Mouse (Mus musculus) limb, embryonic 12.5 days (tissue): ENCODE results near the gene Arhgef1. TPM values are rescaled to one million over a fixed set of nuclear protein-coding genes. Genes with fewer than 3 reads are reported as not detected.

ENCODE experiments used
- ATAC-seq: fragments of 200-750 bp; cut with Nextera tagmentation; 2 replicates; pipeline ENCODE4 v1.8.0; 2017; ENCODE audit warnings: low read depth, moderate TSS enrichment; ENCODE audit not compliant: insufficient number of reproducible peaks, insufficient read depth, low FRiP score, low TSS enrichment
- H3K27ac ChIP-seq: fragments of 300-500 bp; sonication (generic); 2 replicates; pipeline ENCODE4 v1.5.1; 2016; ENCODE audit warnings: mild to moderate bottlenecking, moderate library complexity
- H3K27me3 ChIP-seq: fragments of 300-500 bp; sonication (generic); 2 replicates; pipeline ENCODE4 v1.6.1; 2016; ENCODE audit warnings: mild to moderate bottlenecking, moderate library complexity
- H3K36me3 ChIP-seq: fragments of 300-500 bp; sonication (generic); 2 replicates; pipeline ENCODE4 v1.6.1; 2016; ENCODE audit warnings: mild to moderate bottlenecking, moderate library complexity
- H3K4me1 ChIP-seq: fragments of 300-500 bp; sonication (generic); replicated peaks from 2 replicates; pipeline ENCODE4 v1.6.1; 2016
- H3K4me2 ChIP-seq: fragments of 300-500 bp; sonication (generic); 2 replicates; pipeline ENCODE4 v1.6.1; 2016; ENCODE audit warnings: mild to moderate bottlenecking, moderate library complexity
- H3K4me3 ChIP-seq: fragments of 300-500 bp; sonication (generic); replicated peaks from 2 replicates; pipeline ENCODE4 v1.5.1; 2016; ENCODE audit warnings: mild to moderate bottlenecking
- H3K9ac ChIP-seq: fragments of 300-500 bp; sonication (generic); replicated peaks from 2 replicates; pipeline ENCODE4 v1.6.1; 2016; ENCODE audit warnings: mild to moderate bottlenecking, moderate library complexity
- H3K9me3 ChIP-seq: fragments of 300-500 bp; sonication (generic); 2 replicates; pipeline ENCODE4 v1.6.1; 2016; ENCODE audit warnings: mild to moderate bottlenecking, moderate library complexity
- WGBS: fragments of 180-500 bp; shearing (Covaris S2); methylation state at CpG from one replicate; pipeline ENCODE4 v1.1.7; 2016; 5-methylcytosine and 5-hydroxymethylcytosine counted together
- microRNA-seq: library from miRNA; unstranded; fragments of <30 nt; microRNA quantifications from one replicate; pipeline ENCODE4, GENCODE M21; 2017
- polyA plus RNA-seq: library from polyadenylated mRNA; unstranded; fragments of >200 nt; fragmentation: Nextera tagmentation; extraction: Ambion mirVana; gene quantifications from 2 replicates; pipeline ENCODE4 v1.2.1, GENCODE M21; 2016

Arhgef1 gene
- polyA plus RNA-seq, 1 experiment from 2014 or later = 126 TPM

GRCm38 (mm10) chr7:24971261-24971971 lies 68.7 kb downstream of the Arhgef1 start:
- peaks cover 10% of the 10 kb centered on the region for H3K4me1 ChIP-seq
- H3K4me2 ChIP-seq = peak overlapping the region; percentile 74
- H3K27me3 ChIP-seq = no peaks in the 10 kb centered on the region
- H3K4me3 ChIP-seq = peak overlapping the region; percentile 66
- no peak overlapping the region for H3K9ac ChIP-seq
- H3K9me3 ChIP-seq = no peaks in the 10 kb centered on the region
- H3K27ac ChIP-seq = no peak overlapping the region
- H3K36me3 ChIP-seq = 0 out of 2 replicates have a peak, but pooled peaks cover 5% of the 10 kb centered on the region
- 10% methylated on average over 18 of the region's 19 CpGs for WGBS
- ATAC-seq = peak; percentile 3

GRCm38 (mm10) chr7:24971972-24972893 lies 69.5 kb downstream of the Arhgef1 start, which contains the start of gene Rabac1:
TSS of gene Rabac1 (minus strand) at chr7:24972754.
- H3K36me3 ChIP-seq = 0 out of 2 replicates have a peak, but pooled peaks cover 5% of the 10 kb centered on the region
- H3K27ac ChIP-seq = peak within 1 kb of the TSS; percentile 62; the same call in 1 of the 2 replicates
- H3K9ac ChIP-seq = peak within 1 kb of the TSS; percentile 69
- H3K4me2 ChIP-seq = peak within 1 kb of the TSS; percentile 74
- WGBS = under 1% methylated on average over 45 of the region's 45 CpGs
- peak within 1 kb of the TSS; percentile 66 for H3K4me3 ChIP-seq
- no peaks in the 10 kb centered on the region for H3K27me3 ChIP-seq
- no peaks in the 10 kb centered on the region for H3K9me3 ChIP-seq
- peak; percentile 91 for ATAC-seq
- H3K4me1 ChIP-seq = peaks cover 10% of the 10 kb centered on the region

GRCm38 (mm10) chr7:24973208-24973607 lies 70.5 kb downstream of the Arhgef1 start:
- 0 out of 2 replicates have a peak, but pooled peaks cover 5% of the 10 kb centered on the region for H3K36me3 ChIP-seq
- 0 out of 2 replicates have a peak, but pooled peaks cover 2% of the 10 kb centered on the region for H3K27me3 ChIP-seq
- no peak overlapping the region for H3K4me2 ChIP-seq
- peaks cover 10% of the 10 kb centered on the region for H3K4me1 ChIP-seq
- 82% methylated on average over 4 of the region's 4 CpGs for WGBS
- no peak overlapping the region for H3K4me3 ChIP-seq
- no peak overlapping the region for H3K9ac ChIP-seq
- ATAC-seq = no peak
- no peak overlapping the region for H3K27ac ChIP-seq
- H3K9me3 ChIP-seq = no peaks in the 10 kb centered on the region

GRCm38 (mm10) chr7:24973902-24974301 lies 71.2 kb downstream of the Arhgef1 start:
- Histone ChIP-seq H3K9me3 (no peaks in the 10 kb centered on the region), H3K9ac (no peak overlapping the region), H3K36me3 (0 out of 2 replicates have a peak, but pooled peaks cover 5% of the 10 kb centered on the region), H3K27me3 (0 out of 2 replicates have a peak, but pooled peaks cover 7% of the 10 kb centered on the region), H3K27ac (no peak overlapping the region), H3K4me2 (no peak overlapping the region), H3K4me3 (no peak overlapping the region), H3K4me1 (peaks cover 10% of the 10 kb centered on the region)
- no peak for ATAC-seq
- 70% methylated on average over 5 of the region's 5 CpGs for WGBS

GRCm38 (mm10) chr7:24974893-24975595 lies 72.3 kb downstream of the Arhgef1 start:
- H3K27ac ChIP-seq = no peak overlapping the region
- peaks cover 7% of the 10 kb centered on the region; the same call in 1 of the 2 replicates for H3K27me3 ChIP-seq
- 36% methylated on average over 9 of the region's 9 CpGs for WGBS
- H3K9ac ChIP-seq = no peak overlapping the region
- 0 out of 2 replicates have a peak, but pooled peaks cover 3% of the 10 kb centered on the region for H3K9me3 ChIP-seq
- H3K4me2 ChIP-seq = no peak overlapping the region
- ATAC-seq = no peak
- H3K4me3 ChIP-seq = no peak overlapping the region
- no peaks in the 10 kb centered on the region for H3K36me3 ChIP-seq
- peaks cover 10% of the 10 kb centered on the region for H3K4me1 ChIP-seq

Small RNA genes lying within 50 kb of the gene (microRNA-seq; reads per million reads assigned to microRNA genes)
- not detected for gene Mir7046

Other genes starting within 250 kb of the Arhgef1 start
- gene Tex101, start 226.2 kb upstream of the Arhgef1 start, polyA plus RNA-seq = not detected in 2 replicates
- gene BC049730, start 193.7 kb upstream of the Arhgef1 start, polyA plus RNA-seq = not detected in 2 replicates
- not detected in 2 replicates for gene Gm4763, start 176.0 kb upstream of the Arhgef1 start, polyA plus RNA-seq
- not detected in 2 replicates for gene Cd177, start 142.6 kb upstream of the Arhgef1 start, polyA plus RNA-seq
- not detected in 2 replicates for gene Ceacam10, start 125.7 kb upstream of the Arhgef1 start, polyA plus RNA-seq
- 14.2 and 22.2 TPM in 2 replicates for gene Gm9844, start 40.7 kb upstream of the Arhgef1 start, polyA plus RNA-seq
- not detected in 2 replicates for gene Lypd4, start 33.0 kb upstream of the Arhgef1 start, polyA plus RNA-seq
- not detected in 2 replicates for gene Dmrtc2, start 32.9 kb upstream of the Arhgef1 start, polyA plus RNA-seq
- gene Rps19, start 18.5 kb upstream of the Arhgef1 start, polyA plus RNA-seq = 2,324 and 2,343 TPM in 2 replicates
- gene Cd79a, start 5.5 kb upstream of the Arhgef1 start, polyA plus RNA-seq = 0.51 and 0.86 TPM in 2 replicates
- gene Gm4881, start 41.6 kb downstream of the Arhgef1 start, polyA plus RNA-seq = not detected in 2 replicates
- 88.0 and 91.1 TPM in 2 replicates for gene Rabac1, start 69.8 kb downstream of the Arhgef1 start, polyA plus RNA-seq
- gene Atp1a3, start 103.0 kb downstream of the Arhgef1 start, polyA plus RNA-seq = 0.38 and 0.59 TPM in 2 replicates
- gene Grik5, start 169.4 kb downstream of the Arhgef1 start, polyA plus RNA-seq = 12.4 and 15.0 TPM in 2 replicates
- 39.5 and 40.9 TPM in 2 replicates for gene Zfp574, start 169.7 kb downstream of the Arhgef1 start, polyA plus RNA-seq